Mouse (Mus musculus) left cerebral cortex, postnatal 14 days (tissue): ENCODE data around the gene Zbtb20. TPM values are rescaled to one million over a fixed set of nuclear protein-coding genes. Genes with fewer than 3 reads are reported as not detected.

Experiments used
- DNase-seq, 2 experiments: peaks; one replicate each; pipeline ENCODE4 v3.0.0; 2021 to 2022; ENCODE audit warnings: low spot score in 2 of 2, mixed read lengths in 1 of 2
- intact Hi-C: fragments of 180-260 bp; cut with DNase I; formaldehyde crosslinking; loops from one replicate; pipeline ENCODE4 v1.15.1; 2025
- total RNA-seq, 2 experiments: library from RNA; stranded (reverse); gene quantifications; 2 replicates each; pipeline ENCODE4 v1.2.3; 2021

Zbtb20 gene
- total RNA-seq, 2 experiments from 2014 or later: 48.4 to 53.0 TPM

DNA sequence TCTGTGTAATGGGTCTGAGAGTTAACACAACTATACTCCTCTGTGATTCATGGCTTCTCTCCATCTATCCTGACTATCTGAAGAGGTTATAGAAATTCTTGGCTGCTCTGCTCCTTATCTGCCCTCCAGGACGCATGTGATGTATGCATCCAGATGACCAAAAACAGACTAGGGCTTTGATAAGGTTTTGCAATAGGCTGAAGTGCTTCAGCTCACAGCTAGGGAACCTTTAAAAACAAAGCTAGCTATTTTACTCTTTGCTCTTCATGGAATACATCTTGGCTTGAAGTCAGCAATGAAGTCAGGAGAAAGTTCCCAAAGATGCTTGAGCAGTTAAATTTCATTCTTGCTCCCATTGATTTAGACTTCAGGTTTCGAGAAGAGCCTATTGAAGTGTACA lies 756.1 kb downstream of the Zbtb20 start:
- intact Hi-C loops: no loop called here
- no peak for DNase-seq

DNA sequence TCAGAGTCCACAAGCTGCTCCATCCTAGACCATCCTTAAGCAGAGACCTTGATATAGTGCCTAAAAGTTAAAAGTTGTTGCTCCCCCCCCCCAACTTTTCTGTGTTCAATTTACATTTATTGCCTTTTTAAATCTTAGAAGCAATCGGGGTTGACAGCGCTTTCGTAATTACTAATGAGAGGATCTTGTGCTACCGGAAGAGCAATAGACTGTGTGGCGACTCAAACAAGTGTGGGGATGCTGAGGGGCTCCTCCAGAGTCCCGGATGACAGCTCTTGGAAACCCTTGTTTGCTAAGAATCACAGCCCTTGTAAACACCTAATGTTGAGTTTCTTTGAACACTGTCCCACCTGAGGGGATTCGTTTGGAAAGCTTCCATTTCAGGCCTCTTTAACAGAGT lies 758.4 kb downstream of the Zbtb20 start:
- no peak for DNase-seq
- intact Hi-C loops: no loop called here

DNA sequence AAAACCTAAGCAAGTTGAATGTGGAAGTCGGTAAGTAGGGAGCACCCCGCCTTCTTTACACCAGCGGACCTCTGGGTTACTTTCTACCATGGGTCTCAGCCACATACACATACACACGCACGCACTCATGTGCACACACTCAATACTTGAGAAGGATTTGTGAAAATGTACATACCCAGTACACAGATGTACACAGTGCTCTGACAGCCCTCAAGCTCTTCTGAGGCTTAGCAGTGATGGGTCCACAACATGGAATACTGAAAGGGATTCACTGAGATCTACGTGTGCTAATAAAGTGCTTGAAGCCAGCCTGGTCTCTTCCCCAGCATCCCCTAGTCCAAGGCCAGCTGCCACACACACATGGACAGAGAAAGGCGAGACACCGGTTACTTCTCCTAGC lies 761.6 kb downstream of the Zbtb20 start:
- intact Hi-C loops: no loop called here
- DNase-seq: no peak

DNA sequence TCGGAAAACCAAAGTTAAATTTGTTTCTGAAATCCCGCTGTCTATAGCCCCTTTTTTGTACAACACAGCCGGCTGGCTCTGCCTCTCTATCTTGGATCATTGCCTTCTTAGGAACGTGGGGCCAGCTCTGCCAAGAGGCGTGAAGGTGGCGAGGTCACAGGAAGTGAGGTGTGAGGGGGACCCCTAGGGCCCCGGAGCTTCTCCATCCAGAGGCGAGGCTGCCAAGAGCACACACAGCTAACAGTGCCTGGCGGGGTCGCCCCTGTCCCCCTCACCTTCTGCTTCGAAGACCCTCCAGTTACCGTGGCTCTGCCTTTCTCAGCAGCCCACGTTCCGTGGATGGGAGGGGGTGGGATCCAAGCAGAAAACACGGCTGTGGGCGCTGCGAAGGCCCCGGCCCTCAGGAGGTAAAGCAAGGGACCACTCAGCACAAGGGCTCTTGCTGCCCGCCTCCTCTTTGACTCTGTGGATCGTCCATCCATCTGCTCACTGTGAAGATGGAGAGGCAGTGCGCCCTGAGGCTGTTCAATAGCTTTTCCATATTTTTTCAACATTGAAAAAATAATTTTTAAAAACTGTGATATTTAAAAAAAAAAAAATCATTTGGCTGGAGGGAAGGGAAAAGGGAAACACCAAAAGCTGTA lies 762.8 kb downstream of the Zbtb20 start:
- intact Hi-C loops: no loop called here
- DNase-seq: no peak

DNA sequence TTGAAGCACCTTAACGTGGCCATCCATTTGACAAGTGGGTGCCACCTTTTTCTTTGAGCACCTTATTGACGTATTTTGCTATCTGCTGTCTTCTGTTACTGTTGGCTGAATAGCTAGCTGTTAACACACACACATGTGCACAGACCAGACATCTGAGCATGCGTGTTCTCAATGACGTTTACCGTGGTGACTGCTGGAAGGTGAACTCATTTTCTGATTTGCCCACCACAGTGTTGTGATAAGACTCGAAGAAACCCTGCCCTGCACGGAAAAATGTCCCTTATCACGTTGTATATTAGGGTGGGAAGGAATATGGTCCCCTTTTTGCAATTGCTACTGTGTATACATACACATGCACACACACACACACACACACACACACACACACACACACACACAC lies 765.5 kb downstream of the Zbtb20 start:
- intact Hi-C loops: no loop called here
- DNase-seq: no peak

DNA sequence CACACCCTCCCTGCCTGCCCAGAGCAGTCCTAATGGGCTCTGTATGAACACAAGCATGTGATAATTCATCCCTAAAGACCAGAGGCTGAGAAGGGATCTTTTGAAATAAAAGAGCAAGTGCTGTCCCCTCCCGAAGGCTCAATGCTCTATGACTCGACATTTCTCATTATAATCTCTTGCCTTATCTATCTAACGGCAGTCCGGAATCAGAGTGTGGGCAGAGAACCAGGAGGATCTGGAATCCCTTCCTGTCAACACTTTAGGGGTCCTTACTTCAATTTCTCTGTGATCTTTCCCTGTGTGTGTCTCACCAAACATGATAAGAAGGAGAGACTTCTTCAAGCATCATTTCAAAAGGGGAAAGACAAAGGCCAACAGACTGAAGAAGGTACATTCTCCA lies 770.2 kb downstream of the Zbtb20 start:
- intact Hi-C loops: no loop called here
- DNase-seq: no peak

DNA sequence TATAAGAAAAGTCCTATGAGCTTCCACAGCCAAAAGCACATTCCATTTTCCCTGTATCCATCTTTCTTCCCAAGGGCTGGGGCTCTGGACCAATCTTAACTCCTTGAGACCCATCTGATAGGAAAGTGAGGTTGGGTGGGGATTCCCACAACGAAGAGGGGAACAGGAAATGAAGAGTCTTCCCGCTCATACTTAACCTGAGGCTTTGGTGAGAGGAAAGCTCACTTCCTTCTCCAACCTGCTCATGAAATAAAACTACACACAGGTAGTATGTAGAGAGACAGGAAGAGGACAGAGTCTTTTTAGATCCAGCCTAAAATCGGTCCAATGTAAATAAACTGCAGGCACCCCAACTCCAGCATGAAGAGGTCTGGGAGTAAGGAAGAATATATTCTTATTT lies 771.3 kb downstream of the Zbtb20 start:
- DNase-seq: no peak

DNA sequence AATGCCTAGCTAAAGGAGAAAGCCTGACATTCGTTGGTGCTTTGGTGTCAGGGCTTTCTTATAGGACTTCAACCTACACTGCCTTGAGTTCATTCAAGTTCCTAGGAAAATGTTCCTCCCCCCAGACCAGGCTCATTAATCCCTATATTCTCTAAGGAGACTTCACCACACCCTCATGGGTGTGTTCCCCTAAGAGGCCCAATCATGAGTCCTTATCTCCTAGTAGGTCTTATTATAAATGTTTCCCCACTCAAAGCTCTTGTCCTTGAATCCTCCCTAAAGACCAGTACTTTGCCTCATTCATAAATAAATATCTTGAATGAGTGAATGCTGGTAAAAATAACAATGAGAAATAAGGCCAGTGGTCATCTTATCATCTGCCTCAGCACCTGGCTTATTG lies 772.0 kb downstream of the Zbtb20 start:
- intact Hi-C loops: no loop called here

More for the DNA sequence above, 771.3 kb downstream of the Zbtb20 start:
- intact Hi-C loops: no loop called here

DNA sequence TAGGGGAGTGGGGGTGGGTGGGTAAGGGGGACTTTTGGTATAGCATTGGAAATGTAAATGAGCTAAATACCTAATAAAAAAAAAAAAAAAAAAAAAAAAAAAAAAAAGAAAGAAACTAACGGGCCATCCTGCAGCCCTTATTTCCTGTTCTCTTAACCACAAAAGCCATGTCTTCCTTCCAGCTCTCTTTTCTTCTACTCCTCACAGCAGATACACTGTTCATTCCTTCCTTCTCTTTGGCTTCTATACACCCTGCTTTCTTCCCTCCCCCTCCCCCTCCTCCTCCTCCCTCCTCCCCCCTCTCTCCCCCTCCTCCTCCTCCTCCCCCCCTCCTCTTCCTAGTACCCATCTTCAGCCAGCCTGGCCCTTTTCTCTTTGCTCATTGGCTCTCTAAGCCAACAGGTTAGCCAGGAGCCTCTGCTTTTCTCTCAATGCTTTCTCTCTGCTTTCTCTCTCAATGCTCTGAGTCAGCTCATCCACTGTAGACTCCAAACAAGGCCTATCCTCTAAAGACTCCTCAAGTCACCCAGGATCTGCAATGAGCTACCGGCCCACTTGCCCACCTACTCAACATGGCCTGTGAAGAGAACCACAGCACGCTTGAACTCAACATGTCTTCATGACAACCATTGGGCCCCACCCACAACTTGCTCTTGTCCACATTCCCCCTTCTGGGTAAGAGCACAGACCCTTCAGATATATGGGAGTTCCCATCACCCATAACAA lies 774.8 kb downstream of the Zbtb20 start:
- intact Hi-C loops: no loop called here
- no peak for DNase-seq

More for the DNA sequence above, 772.0 kb downstream of the Zbtb20 start:
- DNase-seq: no peak

DNA sequence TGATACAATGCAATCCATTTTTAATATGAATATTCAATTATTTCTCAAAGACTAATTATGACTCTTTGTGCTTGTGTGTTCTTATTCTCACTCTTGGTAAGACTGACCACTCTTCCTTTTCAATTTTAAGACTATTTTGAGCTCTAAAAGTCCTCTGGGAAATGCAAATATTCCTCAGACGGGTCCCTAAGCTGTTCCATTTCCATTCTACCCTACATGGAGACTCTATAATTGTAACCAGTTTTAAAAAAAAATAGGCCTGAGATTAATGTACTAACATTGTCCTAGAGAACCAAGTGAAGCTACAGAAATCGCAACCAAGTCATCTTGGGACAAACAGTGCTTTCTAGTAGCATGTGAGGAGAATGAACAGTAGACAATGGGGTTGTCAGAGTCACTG lies 777.6 kb downstream of the Zbtb20 start:
- intact Hi-C loops: no loop called here
- DNase-seq: no peak

DNA sequence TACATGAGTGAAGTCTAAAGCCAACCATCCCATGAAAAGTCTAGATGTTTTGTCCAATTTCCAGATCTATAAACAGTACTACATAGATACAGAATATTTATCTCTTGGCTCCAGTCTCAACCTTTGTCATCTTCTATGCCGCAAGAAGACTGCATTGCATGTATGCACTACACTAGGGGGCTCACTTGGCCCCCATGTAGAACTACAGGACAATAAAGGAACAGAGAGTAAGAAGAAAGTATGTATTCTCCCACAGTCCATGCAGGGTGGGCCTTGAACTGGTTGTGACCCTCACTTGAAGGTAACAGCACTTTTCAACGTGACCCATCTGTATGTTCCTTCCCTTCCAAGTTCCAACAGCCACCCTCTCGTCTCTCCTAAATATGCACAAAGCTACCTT lies 778.6 kb downstream of the Zbtb20 start:
- DNase-seq: no peak
- intact Hi-C loops: no loop called here

DNA sequence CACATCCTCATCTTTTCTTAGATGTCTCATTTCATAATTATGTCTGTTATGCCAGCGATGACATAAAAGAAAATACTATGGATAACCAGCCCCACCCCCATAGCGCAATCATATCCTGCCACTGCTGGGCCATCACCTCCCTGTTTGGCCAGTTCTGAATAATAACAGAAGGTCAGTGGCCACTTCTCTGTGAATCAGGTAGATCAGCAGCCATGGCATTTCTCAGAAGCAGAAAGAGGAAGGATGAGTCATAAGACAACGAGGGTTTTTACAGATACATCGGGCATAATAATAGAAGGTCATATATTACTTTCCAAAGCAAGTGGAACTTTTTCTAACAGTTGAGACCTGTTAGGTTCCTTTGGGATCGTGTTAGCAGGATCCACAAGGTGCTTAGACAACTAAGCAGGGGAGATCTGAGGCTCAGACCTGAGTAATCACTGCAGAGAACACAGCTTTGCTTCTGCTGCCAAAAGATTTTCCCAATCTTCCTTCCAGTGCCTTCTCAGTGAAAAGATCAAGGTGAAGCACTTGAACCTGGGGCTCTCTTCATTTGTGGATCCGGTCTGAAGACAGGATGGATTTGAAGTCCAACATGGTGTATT lies 779.6 kb downstream of the Zbtb20 start:
- DNase-seq: no peak
- intact Hi-C loops: no loop called here

DNA sequence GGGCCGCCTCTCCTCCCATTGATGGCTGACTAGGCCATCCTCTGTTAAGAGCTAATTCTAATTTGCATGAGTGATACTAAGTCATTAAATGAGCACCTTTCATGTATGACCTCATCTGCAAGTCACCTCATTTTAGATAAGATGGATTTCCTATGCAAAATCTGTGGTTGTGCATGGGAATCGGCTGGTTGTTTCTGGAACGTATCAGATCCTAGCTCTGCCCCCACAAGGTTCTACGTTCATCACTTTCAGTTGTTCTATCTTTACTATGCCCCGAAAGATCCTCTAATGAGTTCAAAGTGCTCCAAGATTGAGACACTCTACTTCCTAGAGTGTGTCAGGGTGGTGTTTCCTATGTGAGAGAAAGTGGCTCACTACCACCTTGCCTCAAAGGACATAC lies 785.9 kb downstream of the Zbtb20 start:
- intact Hi-C loops: no loop called here
- DNase-seq: no peak

DNA sequence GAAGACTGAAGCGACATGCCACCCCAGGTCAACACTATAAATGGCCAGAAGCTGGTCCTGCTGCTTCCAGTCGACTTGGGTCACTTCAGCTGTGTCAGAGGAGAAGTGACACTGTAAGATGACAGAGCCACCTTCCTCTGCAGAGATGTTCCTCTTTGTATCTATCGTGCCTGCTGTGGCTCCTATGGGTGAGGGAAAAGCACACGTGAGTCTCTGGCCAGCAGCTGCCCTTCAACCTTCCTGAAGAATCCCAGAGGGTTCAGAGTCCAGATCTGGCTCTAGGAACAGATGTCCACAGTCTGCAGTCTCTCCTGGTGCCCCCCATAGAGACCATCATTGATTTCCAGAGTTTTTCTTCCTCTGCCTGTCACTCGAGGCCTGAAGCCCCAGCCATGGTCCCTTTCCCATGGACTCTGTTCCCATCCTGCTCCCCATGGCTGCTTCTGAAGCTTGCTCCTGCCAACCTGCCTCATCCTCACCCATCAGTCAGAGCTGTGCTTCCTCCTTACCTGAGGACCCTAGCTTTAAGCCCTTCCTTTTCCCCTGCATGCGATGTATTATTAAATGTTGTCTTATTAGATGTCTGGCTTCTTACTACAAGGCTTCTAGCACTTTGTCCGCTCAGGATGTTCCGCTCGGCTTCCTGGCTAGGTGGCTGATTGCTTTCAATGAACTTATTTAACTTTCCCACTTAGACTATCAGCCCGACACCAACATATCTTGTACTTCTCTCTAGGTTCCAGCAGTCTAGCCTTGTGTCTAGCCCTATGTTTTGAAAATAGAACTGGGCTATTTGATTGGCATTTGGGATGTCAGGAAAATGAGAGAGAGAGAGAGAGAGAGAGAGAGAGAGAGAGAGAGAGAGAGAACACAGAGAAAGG lies 786.7 kb downstream of the Zbtb20 start:
- DNase-seq: no peak
- intact Hi-C loops: no loop called here

DNA sequence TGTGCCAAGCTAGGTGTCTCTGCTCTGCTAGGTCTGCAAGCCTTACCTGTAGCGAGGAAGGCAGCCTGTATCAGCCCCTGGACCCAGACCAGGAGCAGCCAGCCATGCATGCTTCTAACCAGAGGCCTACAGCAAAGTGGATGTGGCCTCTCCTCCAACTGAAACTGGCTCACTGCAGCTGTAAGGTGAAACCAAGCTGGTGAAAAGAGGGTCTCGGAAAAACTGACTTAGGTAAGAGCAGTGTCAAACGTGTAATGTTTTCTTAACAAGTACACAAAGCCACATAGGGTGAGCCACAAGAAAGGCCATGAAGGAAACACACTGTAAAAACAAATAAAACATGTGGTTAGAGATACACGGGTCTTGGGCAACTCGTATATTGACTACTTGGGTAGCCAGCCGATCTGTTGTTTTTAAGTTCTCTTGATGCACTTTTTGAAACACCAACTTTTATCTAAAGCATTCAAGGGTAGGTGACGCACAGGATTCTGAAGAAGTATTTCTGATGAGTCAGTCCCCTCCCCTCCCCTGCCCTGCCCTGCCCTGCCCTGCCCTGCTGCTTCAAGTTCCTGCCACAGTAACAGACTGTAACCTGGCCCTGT lies 788.4 kb downstream of the Zbtb20 start, which contains the start of gene Tigit:
Gene Tigit (minus strand): TSS at position 169 of the 602 bp plus-strand sequence.
- DNase-seq: no peak
- intact Hi-C loops: no loop called here

DNA sequence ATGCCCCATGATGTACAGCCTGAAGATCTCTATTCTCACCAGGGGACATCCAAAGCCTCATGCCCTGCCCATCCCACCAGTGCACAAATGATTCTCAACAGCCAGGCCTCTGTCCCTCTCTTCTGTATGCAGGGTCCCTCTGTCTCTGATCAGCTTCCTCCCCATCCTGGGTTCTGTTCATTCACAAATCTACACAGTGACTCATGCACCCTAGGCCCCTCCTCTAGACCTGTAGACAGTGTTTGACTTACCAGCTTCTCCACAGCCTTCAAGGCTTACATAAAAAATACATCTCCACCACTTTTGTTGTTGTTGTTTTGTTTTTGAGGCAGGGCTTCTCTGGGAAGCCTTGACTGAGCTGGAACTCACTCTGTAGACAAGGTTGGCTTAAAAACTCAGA lies 789.2 kb downstream of the Zbtb20 start:
- intact Hi-C loops: no loop called here
- no peak for DNase-seq

DNA sequence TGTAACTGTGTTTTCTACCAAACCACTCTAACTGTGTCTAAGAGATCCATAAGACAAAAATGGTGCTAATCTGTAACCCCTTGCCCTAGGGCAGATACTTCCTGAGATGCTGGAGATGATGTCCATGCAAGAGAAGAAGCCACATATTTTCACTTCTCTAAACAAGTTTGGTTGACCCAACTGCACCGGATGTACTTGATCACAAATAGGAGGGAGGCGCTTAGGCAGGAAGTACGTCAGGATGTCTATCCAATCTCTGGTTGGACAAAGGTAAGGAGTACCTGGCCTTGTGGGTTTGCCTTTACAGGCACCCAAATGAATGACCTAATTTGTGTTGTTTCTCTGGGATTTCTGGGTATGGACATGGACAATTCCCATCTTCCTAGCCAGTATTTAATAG lies 792.6 kb downstream of the Zbtb20 start:
- DNase-seq: no peak
- intact Hi-C loops: no loop called here

DNA sequence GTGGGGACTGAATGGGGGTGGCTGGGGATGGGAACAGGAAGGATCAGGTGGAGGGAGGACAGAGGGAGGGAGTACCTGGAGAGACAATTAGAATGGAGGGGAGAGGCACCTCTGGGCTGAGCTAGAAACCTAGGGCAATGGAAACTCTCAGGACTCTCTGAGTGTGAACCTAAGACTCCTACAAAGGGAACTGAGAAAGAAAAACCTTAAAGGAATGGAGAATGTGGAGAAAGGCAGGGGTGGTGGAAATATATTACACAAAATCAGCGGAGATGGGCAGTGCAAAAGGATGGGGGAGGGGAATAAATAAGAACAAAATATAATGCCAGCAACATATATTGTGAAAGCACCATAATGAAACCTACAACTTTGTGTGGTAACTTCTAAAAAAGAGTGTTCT lies 796.3 kb downstream of the Zbtb20 start:
- intact Hi-C loops: no loop called here
- no peak for DNase-seq

DNA sequence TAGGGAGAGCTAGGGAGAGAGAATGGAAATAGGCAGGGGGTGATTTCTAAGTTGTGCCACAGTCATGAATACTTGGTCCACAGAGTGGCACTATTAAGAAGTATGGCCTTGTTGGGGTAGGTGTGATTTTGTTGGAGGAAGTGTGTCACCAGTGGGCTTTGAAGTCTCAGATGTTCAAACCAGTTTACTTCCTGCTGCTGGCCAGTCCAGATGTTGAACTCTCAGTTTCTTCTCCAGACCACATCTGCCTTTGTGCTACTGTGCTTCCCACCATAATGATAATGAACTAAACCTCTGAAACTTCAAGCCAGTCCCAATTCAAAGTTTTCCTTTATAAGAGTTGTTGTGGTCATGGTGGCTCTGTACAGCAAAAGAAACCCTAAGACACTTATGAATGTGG lies 797.0 kb downstream of the Zbtb20 start:
- intact Hi-C loops: no loop called here

DNA sequence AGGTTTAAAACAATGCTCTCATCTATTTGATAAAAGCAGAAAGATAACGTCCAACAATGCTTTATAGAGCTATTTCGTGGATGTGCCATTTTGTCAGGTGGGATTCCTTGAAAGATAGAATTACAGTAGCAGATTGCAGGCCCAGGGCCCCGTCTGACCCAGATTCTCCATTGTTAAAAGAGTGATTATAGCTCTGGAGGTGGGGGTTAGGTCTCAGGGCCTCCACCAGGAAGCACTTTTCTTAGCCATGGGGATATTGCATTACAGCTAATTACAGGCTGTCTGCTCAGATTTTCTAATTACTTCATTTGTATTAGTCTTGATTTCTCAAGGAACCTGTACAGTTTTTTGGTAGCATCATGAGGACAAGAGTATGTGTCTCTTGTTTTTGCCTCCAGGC lies 798.7 kb downstream of the Zbtb20 start:
- DNase-seq: no peak
- intact Hi-C loops: no loop called here

More for the DNA sequence above, 797.0 kb downstream of the Zbtb20 start:
- DNase-seq: no peak
